Mouse (Mus musculus) frontal cortex, adult (tissue): ENCODE data around the gene Cc2d1b.
A peak's percentile ranks its signal among the peaks of the same experiment; 100 is the strongest.

Experiments
- ATAC-seq: cut with Nextera tagmentation; 2 replicates; pipeline ENCODE4 v1.9.2; 2017; ENCODE audit warnings: mild to moderate bottlenecking, moderate library complexity, mixed read lengths; ENCODE audit not compliant: low TSS enrichment

The Cc2d1b gene

GRCm38 (mm10) chr4:108619587-108620341 lies at the start of gene Cc2d1b:
Cc2d1b (plus strand) TSS chr4:108619940.
- peak; percentile 84 for ATAC-seq

DNA sequence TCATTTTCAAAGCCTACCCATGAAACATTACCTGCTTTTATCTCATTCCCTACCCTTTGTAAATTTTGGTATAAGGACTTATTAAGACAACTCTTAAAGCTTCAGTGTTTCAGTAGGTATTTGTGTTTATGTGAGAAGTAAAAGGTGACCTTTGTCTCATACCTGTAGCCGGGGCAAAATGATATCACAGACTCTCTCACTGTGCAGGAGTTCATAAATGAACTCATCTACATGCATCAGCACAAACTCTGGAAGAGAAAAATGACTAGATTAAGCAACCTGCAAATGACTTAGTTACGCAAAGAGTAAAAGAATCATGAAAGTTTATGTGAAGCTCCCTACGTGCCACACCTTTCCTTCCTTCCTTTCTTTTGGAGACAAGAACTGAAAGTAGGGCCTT lies 47.1 kb upstream of the Cc2d1b start:
- no peak for ATAC-seq

- peak; percentile 100 for ATAC-seq
Measured at GRCm38 (mm10) chr4:108578840-108579742, 40.6 kb upstream of the Cc2d1b start, which contains the start of the genes Prpf38a and Orc1. Prpf38a (minus strand) TSS chr4:108579336. Orc1 (plus strand) TSS chr4:108579423.

DNA sequence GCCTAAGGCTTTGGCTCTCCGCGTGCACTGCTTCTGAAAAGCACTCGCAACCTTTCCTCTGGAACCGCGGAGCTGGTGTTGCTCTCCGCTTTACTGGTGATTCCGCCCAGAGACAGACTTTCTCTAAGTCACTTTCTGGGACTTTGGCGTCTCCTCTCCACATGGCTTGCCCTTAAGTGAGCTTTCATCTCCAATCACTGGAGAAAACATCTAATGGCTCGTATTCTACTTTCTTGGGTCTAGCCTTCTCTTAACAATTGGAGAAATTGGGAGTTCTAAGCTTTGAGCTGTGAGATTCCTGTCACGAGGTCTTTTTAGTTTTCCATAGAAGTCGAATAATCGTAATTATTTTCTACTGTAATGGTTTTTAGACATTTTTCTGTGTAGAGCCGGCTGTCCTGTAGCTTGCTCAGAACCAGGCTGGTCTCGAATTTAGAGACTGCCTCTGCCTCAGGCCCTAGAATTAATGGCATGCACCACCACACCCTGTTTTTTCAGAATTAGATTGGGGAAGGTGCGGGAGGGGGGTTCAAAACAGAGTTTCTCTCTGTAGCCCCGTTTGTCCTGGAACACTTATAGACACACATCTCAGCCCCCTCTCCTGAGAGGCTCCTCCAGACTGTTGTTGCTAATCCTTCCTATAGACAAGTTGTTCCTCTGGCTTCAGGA lies 39.9 kb upstream of the Cc2d1b start:
- ATAC-seq, result no peak

- ATAC-seq, result no peak
Measured at GRCm38 (mm10) chr4:108593376-108593775, 26.4 kb upstream of the Cc2d1b start.

- no peak for ATAC-seq
Measured at GRCm38 (mm10) chr4:108595785-108596184, 24.0 kb upstream of the Cc2d1b start.

GRCm38 (mm10) chr4:108598306-108598705 lies 21.4 kb upstream of the Cc2d1b start:
- no peak for ATAC-seq

- no peak for ATAC-seq
Measured at GRCm38 (mm10) chr4:108601870-108602269, 17.9 kb upstream of the Cc2d1b start.

- no peak for ATAC-seq
Measured at GRCm38 (mm10) chr4:108608651-108609050, 11.1 kb upstream of the Cc2d1b start.

DNA sequence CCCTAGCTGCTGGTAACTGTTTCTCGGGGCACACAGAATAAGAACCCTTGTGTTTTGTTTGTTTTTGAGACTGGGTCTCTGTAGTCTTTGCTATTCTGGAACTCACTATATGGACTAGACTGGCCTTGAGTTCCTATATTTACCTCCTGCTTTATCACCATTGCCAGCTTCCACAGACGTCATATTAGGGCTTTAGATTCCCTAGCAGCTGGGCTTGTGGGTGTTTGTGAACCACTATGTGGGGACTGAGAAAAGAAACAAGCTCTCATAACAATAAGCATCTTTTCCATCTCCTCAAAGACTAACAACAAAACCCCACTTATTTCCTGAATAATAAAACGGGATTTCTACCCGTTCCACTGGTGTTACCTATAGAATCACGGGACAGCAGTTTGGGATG lies 8.8 kb upstream of the Cc2d1b start:
- peak; percentile 47; the same call in 1 of the 2 replicates for ATAC-seq

DNA sequence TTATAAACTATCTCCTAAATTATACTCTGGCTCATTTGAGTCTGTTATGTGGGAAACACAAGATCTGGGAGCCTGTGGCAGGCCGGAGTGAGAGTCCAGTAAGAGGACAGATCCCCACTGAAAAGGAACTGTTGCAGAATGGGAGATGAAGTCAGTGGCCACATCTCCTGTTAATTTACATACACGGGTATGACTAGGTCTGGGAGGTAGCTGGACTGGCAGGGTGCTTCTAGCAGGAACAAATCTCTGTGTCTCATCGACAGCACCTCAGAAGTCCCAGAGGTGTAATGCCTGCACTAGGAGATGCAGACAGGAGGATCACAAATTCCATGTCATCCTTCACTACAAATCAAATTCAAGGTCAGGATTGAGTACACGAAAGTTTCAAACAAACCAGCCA lies 1.2 kb upstream of the Cc2d1b start:
- no peak for ATAC-seq

DNA sequence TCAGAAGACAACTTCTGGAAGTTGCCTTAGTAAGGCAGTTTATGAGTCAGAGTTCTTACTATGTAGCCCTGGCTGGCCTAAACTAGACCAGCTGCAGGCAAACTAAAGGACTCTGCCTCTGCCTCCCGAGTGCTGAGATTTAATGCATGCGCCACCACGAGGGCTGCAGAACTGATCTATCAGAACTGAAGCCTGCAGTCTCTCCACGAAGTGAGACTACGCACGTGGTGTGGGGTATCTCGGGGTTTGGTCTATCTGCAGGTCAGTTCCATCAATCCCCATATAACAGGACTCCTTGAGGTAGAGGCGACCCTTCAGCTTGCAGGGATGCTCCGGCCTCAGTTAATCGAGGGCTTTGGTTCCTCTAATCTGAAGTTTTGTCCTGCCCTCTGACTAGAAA lies 575 bp upstream of the Cc2d1b start:
- ATAC-seq, result peak; percentile 34

GRCm38 (mm10) chr4:108620536-108620935 lies 796 bp downstream of the Cc2d1b start:
- ATAC-seq, result peak; percentile 15; the same call in 1 of the 2 replicates

GRCm38 (mm10) chr4:108621504-108621903 lies 1.8 kb downstream of the Cc2d1b start:
- no peak for ATAC-seq

DNA sequence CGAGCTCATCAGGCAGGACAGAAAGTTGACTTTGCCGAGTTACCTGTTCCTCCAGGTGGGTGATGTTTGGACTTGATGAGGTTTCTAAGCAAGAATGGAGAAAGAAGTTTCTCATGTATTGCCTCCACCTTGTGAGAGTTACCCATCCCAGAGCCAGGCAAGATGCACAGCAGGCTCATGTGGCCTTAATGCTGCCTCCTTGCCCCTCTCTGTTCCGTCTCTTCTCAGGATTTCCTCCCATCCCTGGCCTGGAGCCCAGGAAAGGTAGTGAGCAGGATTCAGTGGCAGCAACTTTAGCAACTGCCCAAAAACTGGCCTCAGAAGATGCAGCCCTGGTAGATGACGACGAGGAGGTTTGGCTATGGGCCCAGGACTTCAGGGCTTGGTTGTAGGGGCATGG lies 7.3 kb downstream of the Cc2d1b start:
- no peak for ATAC-seq

DNA sequence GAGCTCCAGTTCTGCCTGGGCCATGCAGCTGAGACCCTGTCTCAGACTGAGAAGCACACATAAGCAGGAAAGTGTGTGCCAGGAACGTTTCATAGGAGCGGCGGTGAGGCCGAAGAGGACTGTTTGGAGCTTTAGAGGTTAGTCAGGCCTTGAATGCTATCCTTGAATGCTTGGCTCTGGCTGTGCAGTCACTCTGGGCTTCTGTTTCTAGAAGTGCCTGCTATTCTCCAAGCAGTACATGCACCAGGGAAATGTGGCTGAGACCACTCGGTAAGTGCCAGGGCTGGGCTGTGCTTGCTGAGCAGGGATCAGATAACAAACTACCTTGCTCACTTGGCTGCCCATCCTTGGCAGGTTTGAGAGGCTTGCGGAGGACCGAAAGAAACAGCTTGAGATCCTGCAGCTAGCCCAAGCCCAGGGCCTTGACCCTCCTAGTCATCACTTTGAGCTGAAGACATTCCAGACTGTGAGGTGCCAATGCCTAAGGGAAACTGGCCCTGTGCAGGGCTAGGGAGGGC lies 9.7 kb downstream of the Cc2d1b start:
- ATAC-seq, result no peak

DNA sequence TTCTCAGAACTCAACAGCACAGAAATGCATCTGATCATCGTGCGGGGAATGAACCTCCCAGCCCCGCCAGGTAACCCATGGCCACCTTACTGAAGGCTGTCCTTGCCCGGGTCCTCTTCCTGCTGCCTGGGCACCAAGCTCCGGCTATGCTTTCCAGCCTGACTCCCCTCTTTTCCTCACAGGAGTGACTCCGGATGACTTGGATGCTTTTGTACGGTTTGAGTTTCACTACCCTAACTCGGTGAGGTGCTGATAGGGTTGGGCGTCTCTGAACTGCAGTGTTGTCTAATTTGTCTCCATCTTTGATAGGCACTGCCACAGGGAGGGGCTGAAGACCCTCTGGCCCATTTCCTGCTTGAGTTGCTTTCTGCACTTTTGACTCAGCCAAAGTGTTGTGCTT lies 10.4 kb downstream of the Cc2d1b start:
- no peak for ATAC-seq

DNA sequence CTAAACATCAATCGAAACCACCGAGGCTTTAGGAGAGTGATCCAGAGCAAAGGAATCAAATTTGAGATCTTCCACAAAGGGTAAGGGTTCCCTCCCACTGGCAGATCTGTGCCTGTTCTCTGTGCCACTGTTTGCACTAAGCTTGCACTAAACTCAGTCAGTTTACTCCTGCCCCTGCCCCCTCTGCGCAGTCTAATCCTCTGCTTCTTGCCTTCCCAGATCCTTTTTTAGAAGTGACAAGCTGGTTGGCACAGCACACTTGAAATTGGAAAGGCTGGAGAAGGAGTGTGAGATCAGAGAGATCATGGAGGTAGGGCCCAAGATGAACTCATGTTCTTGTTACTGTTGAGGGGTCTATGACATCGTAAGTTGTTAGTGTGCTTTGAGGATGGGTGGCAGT lies 11.9 kb downstream of the Cc2d1b start:
- peak; percentile 42 for ATAC-seq

DNA sequence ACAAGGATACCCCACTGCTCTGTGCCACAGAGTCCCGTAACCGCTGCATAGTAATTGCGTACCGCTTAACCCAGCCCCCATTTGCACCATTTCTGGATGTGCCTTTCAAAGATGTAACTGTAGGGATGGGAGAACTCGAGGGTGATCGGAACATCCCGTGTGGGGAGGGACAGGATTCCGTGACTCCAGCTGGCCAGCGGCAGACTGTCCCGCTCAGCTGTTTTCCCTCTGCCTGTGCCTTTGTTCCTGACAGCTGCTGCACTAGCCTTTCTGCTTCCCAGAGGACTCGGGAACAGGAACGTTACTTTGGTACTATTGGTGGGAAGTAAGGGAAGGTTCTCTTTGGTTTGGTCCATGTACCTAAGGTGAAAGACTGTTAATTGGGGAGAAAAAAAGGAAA lies 14.0 kb downstream of the Cc2d1b start:
- ATAC-seq, result no peak

DNA sequence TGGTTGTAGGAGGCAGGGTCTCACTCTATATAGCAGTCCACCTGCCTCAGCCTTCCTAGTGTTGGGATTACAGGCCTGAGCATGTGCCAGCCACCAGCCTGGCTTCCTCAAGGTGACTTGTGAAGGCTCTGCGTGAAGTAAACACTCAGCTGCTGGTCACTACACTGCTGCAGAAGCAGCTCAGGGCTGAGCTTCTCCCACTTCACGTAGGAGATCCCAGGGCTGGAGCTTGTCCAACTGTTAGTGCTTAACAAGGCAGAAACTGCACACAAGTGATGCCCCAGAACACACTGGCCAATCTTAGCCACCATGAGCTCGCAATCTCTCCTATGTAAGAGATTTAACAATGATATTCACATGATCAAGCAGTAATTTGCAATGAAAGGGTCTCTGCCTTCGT lies 15.0 kb downstream of the Cc2d1b start:
- no peak for ATAC-seq

DNA sequence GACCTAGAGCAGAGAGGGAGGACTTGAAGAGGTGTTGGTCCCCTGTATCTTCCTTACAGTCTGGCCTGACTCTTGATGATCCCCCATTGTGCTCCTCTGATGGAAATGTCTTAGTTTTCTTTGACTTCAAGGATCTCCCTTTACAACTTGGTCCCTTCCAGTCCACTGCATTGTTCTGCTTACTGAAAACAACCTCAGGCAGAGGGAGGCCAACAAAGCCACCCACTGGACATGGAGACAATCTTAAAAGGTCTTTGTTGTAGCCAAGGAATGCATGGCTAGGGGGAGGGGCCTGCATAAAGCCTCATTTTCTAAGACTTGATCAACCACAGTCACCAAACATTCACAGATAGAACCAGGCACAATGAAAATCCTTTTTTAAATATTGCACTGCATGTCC lies 15.4 kb downstream of the Cc2d1b start:
- ATAC-seq, result no peak

- no peak for ATAC-seq
Measured at GRCm38 (mm10) chr4:108637721-108638120, 18.0 kb downstream of the Cc2d1b start.
